Mouse (Mus musculus) skeletal muscle tissue, adult 2 months (tissue): ENCODE results near the gene Agap2.
"Not testable (repeated sequence)": the region's sequence is repeated elsewhere in the genome, so short reads cannot be mapped to it uniquely, and the experiment has no call there.

Source experiments
- DNase-seq: peaks from one replicate; pipeline ENCODE4 v3.0.0-alpha.2; 2012; ENCODE audit warnings: low read depth, low spot score

Gene Agap2

DNA sequence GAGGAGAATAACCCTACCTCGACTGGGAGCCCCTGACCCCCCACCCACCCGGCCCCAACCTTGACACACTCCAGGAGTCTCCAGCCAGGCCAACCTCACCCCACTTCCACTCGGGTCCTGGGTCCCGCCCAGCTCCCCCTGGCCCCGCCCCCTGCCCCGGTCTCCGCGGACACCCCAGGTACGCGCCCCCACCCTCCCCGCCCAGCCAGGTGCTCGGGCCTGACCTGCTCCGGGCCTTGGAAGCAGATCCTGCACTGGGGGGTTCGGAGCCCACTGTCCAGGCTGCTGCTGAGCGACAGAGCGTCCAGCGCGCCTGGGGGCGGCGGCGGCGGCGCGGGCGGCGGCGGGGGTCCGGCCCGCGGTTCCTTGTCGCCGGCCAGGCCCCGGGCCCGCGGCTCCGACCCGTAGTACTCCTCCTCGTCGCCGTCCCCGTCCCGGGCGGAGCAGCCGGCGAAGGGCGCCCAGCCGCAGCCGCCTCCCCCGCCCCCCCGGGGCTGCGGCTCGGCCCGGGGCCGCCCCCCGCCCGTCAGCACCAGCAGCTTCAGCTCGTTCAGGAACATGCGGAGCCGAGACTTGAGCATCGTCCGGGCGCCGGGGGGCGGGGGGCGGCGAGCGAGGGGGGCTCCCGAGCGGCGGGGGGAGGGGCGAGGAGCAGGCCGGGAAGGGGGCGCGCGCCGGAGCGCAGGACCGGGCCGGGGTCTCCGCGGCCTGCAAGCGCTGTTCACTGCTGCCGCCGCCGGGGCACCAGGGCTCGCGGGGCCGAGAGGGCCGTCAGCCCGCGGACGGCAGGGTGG is 15.7 kb upstream of the Agap2 start:
- no peak for DNase-seq

- no peak for DNase-seq
Observed at GRCm38 (mm10) chr10:127059968-127060916, 14.8 kb upstream of the Agap2 start, which contains the start of gene March9. Gene March9 (minus strand): TSS chr10:127060184.

DNA sequence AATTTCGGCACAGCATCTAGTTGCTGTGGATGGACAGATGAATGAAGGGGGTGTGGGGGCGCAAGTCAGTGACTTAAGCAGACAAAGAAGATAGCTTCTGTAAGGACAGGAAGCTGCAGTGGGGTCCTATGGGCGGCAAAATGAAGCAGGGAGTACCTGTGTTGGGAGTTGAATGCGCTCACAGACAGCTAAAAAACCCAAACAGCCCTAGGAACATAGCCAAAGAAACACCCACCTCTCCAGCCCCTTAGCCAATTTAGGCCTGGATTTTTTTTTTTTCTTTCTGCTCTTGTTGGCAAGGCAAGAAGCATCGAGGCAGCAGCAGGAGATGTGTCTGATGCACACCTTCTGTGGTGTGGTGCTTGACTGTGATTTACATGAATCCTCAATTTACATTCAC is 14.0 kb upstream of the Agap2 start:
- DNase-seq = no peak

DNA sequence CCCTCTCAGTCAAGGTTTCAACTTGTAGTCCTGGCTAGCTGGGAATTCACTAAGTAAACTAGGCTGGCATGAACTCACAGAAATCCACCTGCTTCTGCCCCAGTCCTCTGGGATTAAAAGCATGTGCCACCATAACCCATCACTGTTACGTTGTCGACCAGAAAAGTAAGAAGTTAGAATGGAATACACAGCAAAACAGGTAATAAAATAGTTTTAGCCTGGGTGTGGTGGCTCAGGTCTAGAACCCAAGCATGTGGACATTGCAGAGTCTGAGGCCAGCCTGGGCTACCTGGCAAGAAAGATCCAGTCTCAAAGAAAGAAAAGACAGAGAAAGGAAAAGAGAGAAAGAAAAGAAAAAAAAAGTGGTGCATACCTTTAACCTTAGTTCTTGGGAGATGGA is 13.6 kb upstream of the Agap2 start:
- DNase-seq = no peak

GRCm38 (mm10) chr10:127062101-127062500 is 13.0 kb upstream of the Agap2 start:
- not testable (repeated sequence) for DNase-seq

- no peak for DNase-seq
Observed at GRCm38 (mm10) chr10:127062503-127062902, 12.6 kb upstream of the Agap2 start.

GRCm38 (mm10) chr10:127063239-127063872 is 11.7 kb upstream of the Agap2 start, which contains the start of gene Cdk4:
Gene Cdk4 (plus strand): TSS chr10:127063534.
- peak; percentile 99 for DNase-seq

DNA sequence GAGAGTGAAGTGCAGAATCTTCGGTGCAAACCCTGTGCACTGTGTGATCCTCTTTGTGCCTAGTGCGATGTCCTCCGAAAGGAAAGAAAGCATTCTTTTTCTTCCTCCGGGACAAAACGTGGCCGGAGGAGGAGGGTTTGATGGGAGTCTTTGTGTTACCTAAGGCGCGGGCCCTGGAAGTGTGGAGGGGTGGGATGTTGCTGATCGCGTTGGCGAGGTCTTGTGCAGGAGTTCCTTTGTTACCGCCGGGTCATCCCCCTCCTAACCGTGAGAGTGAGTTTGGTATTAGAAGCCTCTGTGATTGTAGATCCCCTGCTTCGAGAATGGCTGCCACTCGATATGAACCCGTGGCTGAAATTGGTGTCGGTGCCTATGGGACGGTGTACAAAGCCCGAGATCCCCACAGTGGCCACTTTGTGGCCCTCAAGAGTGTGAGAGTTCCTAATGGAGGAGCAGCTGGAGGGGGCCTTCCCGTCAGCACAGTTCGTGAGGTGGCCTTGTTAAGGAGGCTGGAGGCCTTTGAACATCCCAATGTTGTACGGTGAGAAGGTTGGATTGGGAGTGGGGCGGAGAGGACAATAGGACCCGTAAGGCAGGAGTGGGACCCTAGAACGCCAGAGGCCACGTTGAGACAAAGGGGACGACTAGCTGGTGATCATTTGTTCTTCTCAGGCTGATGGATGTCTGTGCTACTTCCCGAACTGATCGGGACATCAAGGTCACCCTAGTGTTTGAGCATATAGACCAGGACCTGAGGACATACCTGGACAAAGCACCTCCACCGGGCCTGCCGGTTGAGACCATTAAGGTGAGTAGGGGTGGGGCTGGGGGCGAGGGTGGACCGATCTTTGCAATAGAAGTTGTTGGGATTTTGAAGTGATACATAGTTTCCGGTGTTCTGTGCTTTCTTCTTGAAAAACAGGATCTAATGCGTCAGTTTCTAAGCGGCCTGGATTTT is 10.9 kb upstream of the Agap2 start:
- DNase-seq = no peak

GRCm38 (mm10) chr10:127065981-127066380 is 9.1 kb upstream of the Agap2 start:
- no peak for DNase-seq

GRCm38 (mm10) chr10:127066519-127067018 is 8.5 kb upstream of the Agap2 start:
- no peak for DNase-seq

GRCm38 (mm10) chr10:127068360-127069038 is 6.6 kb upstream of the Agap2 start:
- DNase-seq = no peak

- no peak for DNase-seq
Observed at GRCm38 (mm10) chr10:127069281-127070189, 5.5 kb upstream of the Agap2 start.

DNA sequence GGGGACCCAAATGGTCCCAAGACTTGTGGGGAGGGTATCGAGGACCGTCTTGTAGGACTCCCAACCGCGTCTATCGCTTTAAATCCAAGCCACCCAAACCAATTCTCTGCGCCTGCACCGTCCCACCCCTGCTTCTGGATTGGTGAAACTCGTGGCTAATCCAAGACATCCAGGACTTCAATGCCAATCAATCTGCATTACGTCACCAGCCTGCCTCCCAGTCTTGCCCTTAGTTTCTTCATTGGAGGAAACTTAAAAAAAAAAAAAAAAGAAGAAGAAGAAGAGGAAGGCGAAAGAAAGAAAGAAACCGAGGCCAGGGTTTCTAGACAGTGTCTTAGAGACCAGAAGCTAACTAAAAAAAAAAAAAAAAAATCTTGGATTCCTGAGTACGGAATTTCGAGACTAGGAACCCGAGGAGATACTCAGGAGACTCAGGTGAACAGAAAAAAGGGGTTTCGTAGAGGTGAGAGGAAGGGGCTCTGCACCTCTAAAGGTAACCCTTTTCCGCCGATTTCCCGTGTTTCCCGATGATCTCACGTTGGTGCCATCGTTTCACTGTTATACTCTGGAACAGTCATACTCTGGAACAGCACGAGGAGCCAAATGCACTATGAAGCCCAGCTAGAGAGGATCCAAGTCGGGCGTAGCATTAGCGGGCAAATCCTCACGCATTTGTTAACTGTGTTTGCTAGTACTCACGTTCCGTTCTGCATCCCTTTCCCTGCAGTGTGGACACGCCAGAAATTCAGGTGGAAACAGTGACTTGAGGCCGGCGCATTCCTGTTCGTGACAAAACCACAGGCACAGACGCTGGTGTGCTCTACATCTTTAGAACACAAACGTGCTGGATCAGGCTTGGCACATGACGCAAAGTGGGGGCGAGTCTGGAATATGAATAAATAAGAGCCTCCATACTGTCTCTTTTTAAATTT is 4.6 kb upstream of the Agap2 start, which contains the start of gene Tspan31:
Tspan31 (minus strand) TSS at position 75 of the 932 bp plus-strand sequence.
- peak; percentile 96 for DNase-seq

- DNase-seq = no peak
Observed at GRCm38 (mm10) chr10:127071203-127071602, 3.9 kb upstream of the Agap2 start.

GRCm38 (mm10) chr10:127072270-127072669 is 2.8 kb upstream of the Agap2 start:
- not testable (repeated sequence) for DNase-seq

DNA sequence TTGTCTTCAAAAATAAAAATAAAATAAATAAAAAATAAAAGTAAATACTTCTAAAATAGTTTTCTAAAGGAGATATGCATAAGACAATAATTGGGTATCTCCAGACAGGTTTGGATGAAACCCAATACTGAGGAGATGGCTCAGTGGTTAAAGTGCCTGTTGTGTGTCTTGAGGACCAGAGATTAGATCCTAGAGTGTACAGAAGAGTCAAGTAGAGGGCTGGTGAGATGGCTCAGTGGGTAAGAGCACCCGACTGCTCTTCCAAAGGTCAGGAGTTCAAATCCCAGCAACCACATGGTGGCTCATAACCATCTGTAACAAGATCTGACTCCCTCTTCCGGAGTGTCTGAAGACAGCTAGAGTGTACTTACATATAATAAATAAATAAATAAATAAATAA is 2.1 kb upstream of the Agap2 start:
- not testable (repeated sequence) for DNase-seq

GRCm38 (mm10) chr10:127073981-127074380 is 1.1 kb upstream of the Agap2 start:
- no peak for DNase-seq

DNA sequence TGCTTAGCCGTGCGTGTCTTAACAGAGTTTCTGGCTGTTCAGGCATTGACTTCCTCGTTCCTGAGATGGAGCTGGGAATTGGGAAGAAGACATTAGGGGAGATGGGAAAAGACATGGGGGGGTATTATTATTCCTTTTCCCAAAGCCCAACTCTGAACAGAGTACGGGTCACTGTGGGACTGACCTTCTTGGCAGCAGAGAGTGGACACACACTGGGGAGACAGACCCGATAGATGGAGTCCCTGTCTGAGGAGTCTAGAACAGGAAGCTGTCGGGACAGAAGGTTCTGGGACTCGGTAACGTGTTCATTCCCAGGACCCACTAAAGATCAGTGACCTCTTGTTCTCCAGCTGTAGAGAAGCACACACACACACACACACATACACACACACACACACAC is 567 bp downstream of the Agap2 start:
- no peak for DNase-seq
